Mouse (Mus musculus): ENCODE measurements around the gene Slc4a1.
A peak's percentile ranks its signal among the peaks of the same experiment; 100 is the strongest.
"Not testable (repeated sequence)": the region's sequence is repeated elsewhere in the genome, so short reads cannot be mapped to it uniquely, and the experiment has no call there.

Slc4a1 gene

DNA sequence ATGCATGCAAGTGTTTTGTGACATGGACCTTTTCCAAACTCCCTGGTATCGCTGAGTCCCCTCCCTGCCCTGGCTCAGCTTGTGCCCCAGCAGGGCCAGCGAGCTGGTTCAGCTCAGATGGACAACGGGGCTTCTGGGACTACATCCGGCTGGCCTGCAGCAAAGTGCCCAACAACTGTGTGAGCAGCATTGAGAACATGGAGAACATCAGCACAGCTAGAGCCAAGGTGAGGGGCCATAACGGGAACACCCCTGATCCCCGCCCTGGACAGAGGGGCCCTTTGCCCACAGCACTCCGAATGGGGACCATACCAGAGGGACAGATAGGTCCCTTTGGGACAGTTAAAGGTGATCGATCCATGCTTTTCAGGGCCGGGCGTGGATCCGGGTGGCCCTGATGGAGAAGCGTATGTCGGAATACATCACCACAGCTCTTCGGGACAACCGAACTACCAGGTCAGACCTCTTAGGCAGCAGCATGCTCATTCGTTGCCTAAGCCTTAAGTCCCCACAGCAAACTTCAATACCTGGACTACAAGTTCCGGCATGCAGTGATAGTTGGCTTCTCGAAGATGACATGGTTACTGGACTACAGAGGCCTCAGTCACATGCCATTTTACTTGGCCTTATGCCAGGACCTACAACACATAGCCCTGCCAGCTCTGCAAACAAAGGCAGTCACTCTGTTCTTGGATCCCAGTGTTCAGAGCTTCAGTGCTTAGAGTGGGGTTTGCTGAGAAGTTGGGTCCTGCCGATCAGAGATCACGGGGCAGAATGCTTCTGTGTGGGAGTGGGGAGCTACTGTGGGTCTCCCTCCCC is 32.2 kb upstream of the Slc4a1 start:
- DNase-seq = peak; percentile 69

DNA sequence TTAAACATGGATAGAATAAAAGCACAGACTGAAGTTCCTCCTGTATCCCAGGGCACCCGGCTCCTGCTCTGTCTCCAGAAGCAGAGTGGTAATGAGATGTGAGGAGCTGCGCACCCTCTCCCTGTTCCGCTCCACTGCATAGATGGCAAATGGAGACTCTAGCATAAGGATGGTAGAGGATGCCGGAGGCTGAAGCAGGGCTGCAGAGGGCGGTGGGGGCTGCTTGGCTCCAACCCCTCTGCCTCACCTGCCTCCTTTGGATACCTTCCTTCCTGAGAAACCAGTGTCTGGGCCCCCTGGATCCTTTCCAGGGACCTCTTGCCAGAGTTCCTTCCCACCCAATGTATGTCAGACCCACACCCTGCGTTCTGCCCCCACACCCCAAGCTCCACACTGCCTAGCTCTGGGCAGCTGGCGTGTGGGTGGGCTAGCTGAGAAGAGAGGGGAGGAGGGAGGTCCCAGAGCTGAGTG is 30.7 kb upstream of the Slc4a1 start:
- DNase-seq = no peak

GRCm38 (mm10) chr11:102396263-102396662 is 30.3 kb upstream of the Slc4a1 start:
- DNase-seq = no peak

GRCm38 (mm10) chr11:102395250-102395649 is 29.2 kb upstream of the Slc4a1 start:
- DNase-seq = peak; percentile 68

DNA sequence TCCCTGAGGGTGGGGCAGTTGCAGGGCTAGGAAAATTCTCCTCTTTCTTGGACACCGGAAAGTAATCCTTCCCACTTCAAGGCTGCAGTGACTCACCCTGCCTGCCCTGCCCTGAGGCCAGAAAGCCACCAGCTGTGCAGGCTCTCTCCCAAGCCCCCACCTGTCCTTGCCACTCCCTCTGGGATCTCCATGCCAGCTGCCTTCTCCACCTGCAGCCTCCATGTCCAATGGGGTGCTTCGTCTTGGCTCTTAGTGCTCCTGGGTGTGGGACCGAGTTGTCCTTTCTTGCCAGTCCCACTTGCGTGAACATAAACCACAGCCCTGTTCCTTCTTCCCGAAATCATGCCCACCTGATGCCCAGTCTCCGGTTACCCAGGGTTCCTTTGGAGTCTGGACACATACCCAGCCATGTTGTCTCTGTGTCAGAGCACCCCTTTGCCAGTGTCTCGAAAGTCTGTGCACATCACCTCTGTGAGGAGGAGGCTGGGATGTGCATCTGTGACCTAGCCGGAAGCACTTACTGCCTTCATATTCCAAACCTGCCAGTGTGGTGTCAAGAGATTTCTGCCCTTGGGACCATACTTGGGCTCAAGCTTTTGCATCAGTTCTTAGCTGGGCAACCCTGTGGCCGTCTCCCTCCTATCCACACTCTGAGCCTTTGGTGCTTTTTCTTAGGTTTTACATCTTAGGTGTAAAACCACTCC is 28.6 kb upstream of the Slc4a1 start:
- DNase-seq = no peak

GRCm38 (mm10) chr11:102393719-102394420 is 27.9 kb upstream of the Slc4a1 start:
- DNase-seq = peak; percentile 72

GRCm38 (mm10) chr11:102393238-102393634 is 27.2 kb upstream of the Slc4a1 start, which contains the start of gene Rundc3a:
TSS of gene Rundc3a (plus strand) at chr11:102393403.
- DNase-seq = peak; percentile 95

GRCm38 (mm10) chr11:102392441-102393237 is 26.6 kb upstream of the Slc4a1 start:
- DNase-seq = no peak

DNA sequence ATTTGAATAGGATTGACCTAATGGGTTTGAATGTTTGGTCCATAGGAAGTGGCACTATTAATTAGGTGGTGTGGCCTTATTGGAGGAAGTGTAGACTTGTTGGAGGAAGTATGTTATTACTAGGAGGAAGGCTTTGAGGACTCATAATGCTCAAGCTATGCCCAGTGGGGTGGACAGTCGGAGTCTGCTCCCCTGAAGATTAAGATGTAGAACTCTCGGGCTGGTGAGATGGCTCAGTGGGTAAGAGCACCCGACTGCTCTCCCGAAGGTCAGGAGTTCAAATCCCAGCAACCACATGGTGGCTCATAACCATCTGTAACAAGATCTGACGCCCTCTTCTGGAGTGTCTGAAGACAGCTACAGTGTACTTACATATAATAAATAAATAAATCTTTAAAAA is 23.4 kb upstream of the Slc4a1 start:
- DNase-seq = not testable (repeated sequence)

DNA sequence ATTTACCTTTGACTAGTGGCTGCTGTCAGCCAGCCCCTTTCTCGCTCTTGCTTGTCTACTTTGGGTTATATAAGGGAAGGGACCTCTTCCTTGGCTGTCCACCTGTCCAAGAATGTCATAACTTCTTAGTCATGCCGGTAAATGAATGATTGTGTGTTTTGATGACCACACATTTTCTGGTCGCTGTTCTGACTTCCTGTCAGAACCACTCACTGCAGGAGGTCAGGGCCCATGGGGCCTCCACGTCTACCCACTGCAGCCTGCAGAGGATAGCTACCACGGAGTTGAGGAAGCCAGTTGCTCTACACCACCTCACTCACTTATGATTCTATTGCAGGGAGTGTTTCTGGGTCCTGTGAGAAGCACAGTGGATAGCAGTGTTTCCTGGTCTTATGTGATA is 20.1 kb upstream of the Slc4a1 start:
- no peak for DNase-seq

DNA sequence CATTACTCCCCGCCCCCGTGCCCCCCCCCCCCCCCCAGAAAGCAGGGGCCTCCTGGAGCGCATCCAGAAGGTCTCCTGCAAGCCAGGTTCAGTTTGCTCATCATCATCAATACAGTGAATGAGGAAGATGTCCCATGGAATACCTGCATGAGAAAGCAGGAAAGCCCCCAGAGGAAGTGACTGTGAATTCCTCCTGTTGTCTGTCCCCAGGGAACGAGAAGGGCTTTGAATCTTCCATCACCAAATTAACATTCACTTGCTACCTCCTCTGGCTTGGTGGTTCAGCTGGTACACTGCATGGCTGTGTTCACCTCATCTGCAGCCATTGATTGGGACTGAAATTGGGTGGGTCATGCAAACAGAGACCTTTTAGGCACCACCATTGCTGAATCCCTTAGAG is 19.1 kb upstream of the Slc4a1 start:
- DNase-seq = no peak

GRCm38 (mm10) chr11:102384418-102384817 is 18.4 kb upstream of the Slc4a1 start:
- DNase-seq = no peak

- DNase-seq = no peak
Measured at GRCm38 (mm10) chr11:102383365-102384136, 17.5 kb upstream of the Slc4a1 start.

GRCm38 (mm10) chr11:102382794-102383193 is 16.8 kb upstream of the Slc4a1 start:
- DNase-seq = no peak

DNA sequence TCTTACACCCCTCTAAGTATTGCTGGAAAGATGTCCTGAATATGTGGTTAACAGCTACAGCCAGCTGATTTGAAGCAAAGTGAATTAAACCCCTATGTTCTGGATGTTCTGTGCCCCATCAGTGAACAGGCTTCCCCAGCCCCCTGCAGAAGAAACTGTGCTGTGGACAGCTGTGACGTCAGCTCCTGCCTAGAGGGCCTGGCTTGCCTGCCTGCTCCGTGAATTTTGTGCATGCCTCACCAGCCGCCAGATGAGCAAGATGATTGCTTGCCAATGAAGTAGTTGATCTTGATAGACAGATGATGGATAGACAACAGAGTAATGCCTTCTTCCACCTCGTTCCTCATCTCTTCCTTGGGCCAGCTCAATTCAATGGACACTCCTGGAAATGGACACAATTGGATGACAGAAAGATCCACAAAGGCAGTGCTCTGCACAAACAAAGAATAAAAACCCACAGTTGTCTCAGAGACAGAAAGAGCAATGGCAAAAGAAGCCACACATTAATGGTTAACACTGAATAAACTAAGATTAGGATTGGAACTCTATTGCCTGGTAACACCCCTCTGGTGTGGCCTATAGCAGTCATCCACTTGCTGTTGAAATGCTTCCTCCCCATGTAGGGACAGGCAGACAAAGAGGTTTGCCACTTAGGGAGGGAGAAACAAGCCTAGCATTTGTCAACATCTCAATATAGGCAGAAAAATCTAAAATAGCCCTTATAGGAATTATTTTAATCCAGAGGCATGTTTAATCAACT is 15.5 kb upstream of the Slc4a1 start:
- no peak for DNase-seq

DNA sequence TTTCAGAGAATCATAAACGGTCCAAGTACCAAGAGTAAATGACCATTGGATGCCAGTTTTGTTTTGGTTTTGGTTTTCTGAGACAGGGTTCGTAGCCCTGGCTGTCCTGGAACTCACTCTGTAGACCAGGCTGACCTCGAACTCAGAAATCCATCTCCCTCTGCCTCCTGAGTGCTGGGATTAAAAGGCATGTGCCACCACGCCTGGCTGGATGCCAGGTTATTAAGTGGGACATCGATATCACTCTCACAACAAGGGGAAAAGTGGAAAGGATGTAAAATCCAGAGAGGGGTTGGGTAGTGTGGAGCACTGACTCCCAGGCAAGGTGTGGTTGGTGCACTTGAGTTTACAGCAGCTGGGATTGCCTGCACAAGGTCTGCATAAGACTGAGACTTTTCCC is 14.1 kb upstream of the Slc4a1 start:
- no peak for DNase-seq

DNA sequence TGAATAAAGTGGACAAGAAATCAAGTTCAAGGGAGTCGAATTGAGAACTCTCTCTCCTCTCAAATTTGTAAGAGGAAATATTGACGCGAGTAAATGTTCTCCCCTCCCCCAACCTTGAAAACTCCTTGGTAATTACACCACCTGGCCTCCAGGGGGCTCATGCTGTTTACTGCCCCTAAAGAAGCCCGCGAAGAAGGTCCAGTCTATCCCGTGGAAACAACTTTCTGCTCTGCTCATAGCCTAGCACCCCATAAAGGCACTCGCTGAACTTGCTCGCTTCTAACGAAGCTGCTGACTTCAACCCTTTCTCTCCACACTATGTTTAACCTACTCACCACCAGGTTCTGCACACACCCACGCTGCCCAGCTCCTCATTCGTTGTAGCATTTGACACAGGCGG is 11.2 kb upstream of the Slc4a1 start:
- DNase-seq = no peak

DNA sequence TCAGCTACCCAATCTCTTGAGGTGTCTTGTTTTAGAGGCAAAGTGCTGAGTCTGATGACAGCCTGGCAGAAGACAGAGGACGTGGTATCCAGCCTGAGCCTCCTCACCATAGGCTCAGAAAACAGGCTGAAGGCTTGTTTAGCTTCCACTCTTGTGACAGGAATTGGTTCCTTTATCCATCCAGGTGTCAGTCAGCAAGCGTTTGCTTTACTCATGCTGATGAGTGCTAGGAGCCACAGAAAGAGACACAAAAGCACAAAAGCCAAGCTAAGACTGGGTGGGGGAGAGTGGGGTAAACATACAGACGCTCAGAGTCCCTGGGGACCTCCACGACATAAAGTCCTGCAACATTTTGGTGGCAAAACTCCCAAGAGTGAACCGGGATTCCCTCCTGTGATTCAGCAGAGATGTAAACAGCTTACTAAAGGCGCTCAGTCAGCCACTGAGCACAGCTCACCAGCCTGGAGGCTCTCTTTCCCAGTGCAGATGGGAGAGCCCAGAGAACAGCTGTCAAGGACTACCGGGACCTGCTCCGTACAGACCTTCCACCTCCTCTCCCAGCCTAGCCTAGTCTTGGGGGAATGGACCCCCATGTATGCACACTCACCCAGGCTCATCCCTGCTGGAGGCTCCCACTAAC is 10.3 kb upstream of the Slc4a1 start:
- no peak for DNase-seq

- DNase-seq = peak; percentile 58
Measured at GRCm38 (mm10) chr11:102375196-102376173, 9.5 kb upstream of the Slc4a1 start.
